Mouse (Mus musculus) hindbrain, embryonic 16.5 days (tissue): ENCODE data around the gene Phtf2. TPM values are rescaled to one million over a fixed set of nuclear protein-coding genes. Genes with fewer than 3 reads are reported as not detected.

ENCODE experiments used
- polyA plus RNA-seq: library from polyadenylated mRNA; unstranded; fragments of >200 nt; fragmentation: Nextera tagmentation; extraction: Ambion mirVana; gene quantifications from 2 replicates; pipeline ENCODE4 v1.2.1, GENCODE M21; 2015

The Phtf2 gene
- polyA plus RNA-seq, 1 experiment from 2014 or later, result 23.9 TPM

Other genes with a start within 250 kb of the Phtf2 start
- gene Tmem60, start 67 bp upstream of the Phtf2 start, polyA plus RNA-seq, result 64.0 and 70.5 TPM in 2 replicates
- gene Rsbn1l, start 74.3 kb upstream of the Phtf2 start, polyA plus RNA-seq, result 3.0 and 3.5 TPM in 2 replicates
- 18.6 and 24.9 TPM in 2 replicates for gene Ptpn12, start 173.8 kb upstream of the Phtf2 start, polyA plus RNA-seq